15 mouse cellular contexts compared by ENCODE assay signal in genomic region chr10:76636601-76637000, GRCm38 (mm10). TPM values are rescaled to one million over a fixed set of nuclear protein-coding genes. Genes with fewer than 3 reads are reported as not detected.
DNase-seq lines count a peak whose midpoint lies in the region; ATAC-seq and TF ChIP-seq lines count a peak whose summit lies in the region.
"Had no signal": no experiment of that assay in that cellular context is flagged by ENCODE, and none has a peak within 500 bp of the region (broad histone marks: within the 10 kb centered on the region; RNA-seq: fewer than 3 reads in every experiment).

No protein-coding gene starts in this region.

- intact Hi-C loops in heart, adult 2 months (cut with DNase I): no loop called here

- no peaks in the 10 kb centered on the region for H3K27me3 ChIP-seq in heart, adult 2 months (ENCODE audit: control insufficient read depth, insufficient read depth, low read length)
- H3K27me3 ChIP-seq in kidney, postnatal 0 days (ENCODE audit: insufficient read depth, low read length): no peaks in the 10 kb centered on the region
- H3K27me3 ChIP-seq in kidney, embryonic 14.5 days (ENCODE audit: control insufficient read depth, insufficient read depth, low read length): no peaks in the 10 kb centered on the region
- no peaks in the 10 kb centered on the region for H3K27me3 ChIP-seq in intestine, embryonic 14.5 days (replicated peaks; ENCODE audit: control insufficient read depth, insufficient read depth, low read length)
- H3K27me3 ChIP-seq in small intestine, adult 2 months (ENCODE audit: control insufficient read depth, insufficient read depth, low read length): no peaks in the 10 kb centered on the region
- H3K27me3 ChIP-seq: forebrain, embryonic 15.5 days; neural tube, embryonic 13.5 days had no signal

- no peak for DNase-seq in heart, adult 2 months
- DNase-seq in heart, adult 8-10 months (ENCODE audit: low spot score): no peak
- no peak for DNase-seq in kidney, postnatal 0 days (ENCODE audit: low spot score)
- DNase-seq in intestine, embryonic 14.5 days (ENCODE audit: low spot score): no peak
- no peak for DNase-seq in right cerebral cortex, adult 18-20 months
- DNase-seq in adrenal gland, adult (ENCODE audit: inconsistent age in 2 of 2, low spot score in 1 of 2): no peak
- DNase-seq: adrenal gland, adult 2 months; cerebellum, adult 9-10 months; retina, postnatal 1 day had no signal

- no peak for TF ChIP-seq EP300 in heart, adult 2 months (IDR thresholded peaks at IDR 0.05; ENCODE audit: insufficient read depth, low read depth, low read length)

- peaks cover 3% of the 10 kb centered on the region; the same call in 1 of the 2 replicates for H3K4me1 ChIP-seq in heart, adult 2 months (ENCODE audit: control insufficient read depth, insufficient read depth, low read length)
- H3K4me1 ChIP-seq in kidney, postnatal 0 days (replicated peaks; ENCODE audit: insufficient read depth, low read length): no peaks in the 10 kb centered on the region
- H3K4me1 ChIP-seq in kidney, embryonic 14.5 days (ENCODE audit: control insufficient read depth, insufficient read depth, low read length): no peaks in the 10 kb centered on the region
- H3K4me1 ChIP-seq in intestine, embryonic 14.5 days (replicated peaks; ENCODE audit: control insufficient read depth, insufficient read depth, low read length): peaks cover 13% of the 10 kb centered on the region
- H3K4me1 ChIP-seq in small intestine, adult 2 months (ENCODE audit: control insufficient read depth, insufficient read depth, insufficient read length, low read length): no peaks in the 10 kb centered on the region
- H3K4me1 ChIP-seq: forebrain, embryonic 15.5 days; neural tube, embryonic 13.5 days had no signal

- WGBS in heart, adult 2 months: 82% methylated on average over 4 of the region's 4 CpGs
- WGBS in kidney, postnatal 0 days: 83% methylated on average over 4 of the region's 4 CpGs
- WGBS in kidney, embryonic 14.5 days: 88% methylated on average over 4 of the region's 4 CpGs
- 95% methylated on average over 4 of the region's 4 CpGs for WGBS in intestine, embryonic 14.5 days
- WGBS in small intestine, adult 2 months: 85% methylated on average over 4 of the region's 4 CpGs

- H3K36me3 ChIP-seq in heart, adult 2 months (ENCODE audit: control insufficient read depth, insufficient read depth, low read length): no peaks in the 10 kb centered on the region
- no peaks in the 10 kb centered on the region for H3K36me3 ChIP-seq in kidney, postnatal 0 days (ENCODE audit: insufficient read depth, low read length)
- H3K36me3 ChIP-seq in kidney, embryonic 14.5 days (ENCODE audit: control insufficient read depth, insufficient read depth, low read length): no peaks in the 10 kb centered on the region
- H3K36me3 ChIP-seq in intestine, embryonic 14.5 days (ENCODE audit: control insufficient read depth, insufficient read depth, low read length): no peaks in the 10 kb centered on the region
- no peaks in the 10 kb centered on the region for H3K36me3 ChIP-seq in small intestine, adult 2 months (ENCODE audit: control insufficient read depth, insufficient read depth, low read length)
- H3K36me3 ChIP-seq: forebrain, embryonic 15.5 days; neural tube, embryonic 13.5 days had no signal

- H3K4me3 ChIP-seq in heart, adult 2 months: no peak overlapping the region
- no peak overlapping the region for H3K4me3 ChIP-seq in kidney, postnatal 0 days (replicated peaks; ENCODE audit: low read depth, low read length)
- no peak overlapping the region for H3K4me3 ChIP-seq in kidney, embryonic 14.5 days (ENCODE audit: low read length)
- H3K4me3 ChIP-seq in intestine, embryonic 14.5 days (ENCODE audit: low read depth, low read length): no peak overlapping the region
- no peak overlapping the region for H3K4me3 ChIP-seq in small intestine, adult 2 months (ENCODE audit: low read depth, low read length)
- H3K4me3 ChIP-seq: forebrain, embryonic 15.5 days; neural tube, embryonic 13.5 days had no signal

- no peaks in the 10 kb centered on the region for H3K9me3 ChIP-seq in kidney, postnatal 0 days (replicated peaks; ENCODE audit: low read length)
- H3K9me3 ChIP-seq in kidney, embryonic 14.5 days (ENCODE audit: control insufficient read depth, low read length): no peaks in the 10 kb centered on the region
- H3K9me3 ChIP-seq in intestine, embryonic 14.5 days (ENCODE audit: control insufficient read depth, low read length): no peaks in the 10 kb centered on the region
- H3K9me3 ChIP-seq: forebrain, embryonic 15.5 days; neural tube, embryonic 13.5 days had no signal

- H3K9ac ChIP-seq in heart, adult 2 months (ENCODE audit: low read depth, low read length): no peak overlapping the region
- no peak overlapping the region for H3K9ac ChIP-seq in kidney, postnatal 0 days (ENCODE audit: low read depth, low read length)
- no peak overlapping the region for H3K9ac ChIP-seq in kidney, embryonic 14.5 days (ENCODE audit: low read depth, low read length)
- H3K9ac ChIP-seq in intestine, embryonic 14.5 days (ENCODE audit: low read length): no peak overlapping the region
- H3K9ac ChIP-seq: forebrain, embryonic 15.5 days; liver, embryonic 14.5 days; neural tube, embryonic 13.5 days had no signal

- no peak for TF ChIP-seq CTCF in heart, adult 2 months (IDR thresholded peaks at IDR 0.05)
- no peak for TF ChIP-seq CTCF in kidney, postnatal 0 days (IDR thresholded peaks at IDR 0.05; ENCODE audit: low read depth)
- TF ChIP-seq CTCF in small intestine, adult 2 months (IDR thresholded peaks at IDR 0.05; ENCODE audit: extremely low read depth, insufficient read length, insufficient replicate concordance, low read depth, low read length): no peak

- TF ChIP-seq POLR2A in heart, adult 2 months (IDR thresholded peaks at IDR 0.05; ENCODE audit: insufficient read depth, low read depth, low read length): no peak
- no peak for TF ChIP-seq POLR2A in small intestine, adult 2 months (IDR thresholded peaks at IDR 0.05; ENCODE audit: low read depth, low read length)

- ATAC-seq in kidney, postnatal 0 days (replicated peaks; ENCODE audit: low FRiP score, low read depth): no peak
- no peak for ATAC-seq in kidney, embryonic 14.5 days (ENCODE audit: low FRiP score, low TSS enrichment)
- ATAC-seq in intestine, embryonic 14.5 days (replicated peaks; ENCODE audit: low FRiP score, low TSS enrichment, low read depth): no peak
- ATAC-seq: forebrain, embryonic 15.5 days had no signal

- no peaks in the 10 kb centered on the region for H3K79me2 ChIP-seq in heart, adult 2 months (replicated peaks; ENCODE audit: control insufficient read depth, insufficient read depth, low read length)

- peak overlapping the region; percentile 40 for H3K27ac ChIP-seq in heart, adult 2 months
- peak overlapping the region; percentile 32; the same call in 1 of the 2 replicates for H3K27ac ChIP-seq in kidney, postnatal 0 days
- H3K27ac ChIP-seq in kidney, embryonic 14.5 days (ENCODE audit: low read depth, low read length): no peak overlapping the region
- peak overlapping the region; percentile 22; the same call in 1 of the 2 replicates for H3K27ac ChIP-seq in intestine, embryonic 14.5 days (ENCODE audit: low read depth)
- H3K27ac ChIP-seq in small intestine, adult 2 months (ENCODE audit: insufficient read depth, low read depth, low read length): peak overlapping the region; percentile 54
- H3K27ac ChIP-seq: forebrain, embryonic 15.5 days; liver, embryonic 14.5 days; neural tube, embryonic 13.5 days had no signal

- H3K4me2 ChIP-seq in kidney, postnatal 0 days (ENCODE audit: low read length): no peak overlapping the region
- H3K4me2 ChIP-seq in kidney, embryonic 14.5 days (replicated peaks; ENCODE audit: low read depth, low read length): no peak overlapping the region
- no peak overlapping the region for H3K4me2 ChIP-seq in intestine, embryonic 14.5 days (ENCODE audit: low read length)
- H3K4me2 ChIP-seq: forebrain, embryonic 15.5 days; neural tube, embryonic 13.5 days had no signal

RNA-seq across cellular contexts. Expression of gene Col6a2, which starts 13.2 kb away (rescaled TPM):
- 10 to 100 TPM; 36.0 to 65.5 TPM for total RNA-seq in heart, adult 2 months (2021)
- polyA plus RNA-seq in heart, adult 2 months (2012; rRNA removed): 70.2 and 89.7 TPM in 2 replicates
- total RNA-seq in heart, adult 8-10 months (2022): 10 to 100 TPM; 27.7 to 45.4 (median 40.4) TPM
- polyA plus RNA-seq in kidney, postnatal 0 days (2015; fragmentation: Nextera tagmentation; extraction: Ambion mirVana): 63.9 and 64.2 TPM in 2 replicates
- polyA plus RNA-seq in kidney, embryonic 14.5 days (2014; fragmentation: Nextera tagmentation; extraction: Ambion mirVana): 19.8 and 22.0 TPM in 2 replicates
- 164 and 184 TPM in 2 replicates for polyA plus RNA-seq in intestine, embryonic 14.5 days (2014; fragmentation: Nextera tagmentation; extraction: Ambion mirVana)
- 59.3 and 120 TPM in 2 replicates for polyA plus RNA-seq in small intestine, adult 2 months (2012; rRNA removed)
- total RNA-seq: hematopoietic stem cell, adult 5-6 weeks had no signal
